Mouse (Mus musculus): ENCODE results near the gene Otud7b. TPM values are rescaled to one million over a fixed set of nuclear protein-coding genes. Genes with fewer than 3 reads are reported as not detected.

Gene Otud7b
- polyA plus RNA-seq, 1 experiment from 2014 or later = 11.3 TPM

GRCm38 (mm10) chr3:96069046-96069445 is 35.3 kb upstream of the Otud7b start:
- DNase-seq (no peak), ATAC-seq (ENCODE audit: low read depth) (no peak)
- H3K4me2 ChIP-seq = no peak overlapping the region
- no peak overlapping the region for H3K9ac ChIP-seq
- WGBS (ENCODE audit: insufficient replicate concordance) = 85% methylated on average over 6 of the region's 6 CpGs
- no peaks in the 10 kb centered on the region for H3K27me3 ChIP-seq
- no peak overlapping the region for H3K4me3 ChIP-seq (replicated peaks)
- H3K36me3 ChIP-seq = no peaks in the 10 kb centered on the region
- no peaks in the 10 kb centered on the region for H3K9me3 ChIP-seq (replicated peaks)
- peaks cover 11% of the 10 kb centered on the region; the same call in 1 of the 2 replicates for H3K4me1 ChIP-seq (replicated peaks)
- no peak overlapping the region for H3K27ac ChIP-seq

- Histone ChIP-seq H3K9me3 (replicated peaks) (no peaks in the 10 kb centered on the region), H3K9ac (no peak overlapping the region), H3K27ac (no peak overlapping the region), H3K4me3 (replicated peaks) (no peak overlapping the region), H3K27me3 (no peaks in the 10 kb centered on the region), H3K4me2 (no peak overlapping the region), H3K36me3 (no peaks in the 10 kb centered on the region), H3K4me1 (replicated peaks) (peaks cover 11% of the 10 kb centered on the region; the same call in 1 of the 2 replicates)
- ATAC-seq (ENCODE audit: low read depth) = no peak
- DNase-seq = no peak
- WGBS (ENCODE audit: insufficient replicate concordance) = 33% methylated on average over 1 of the region's 1 CpGs
These were observed 34.8 kb upstream of the Otud7b start for GRCm38 (mm10) chr3:96069542-96069941.

GRCm38 (mm10) chr3:96070241-96070640 is 34.1 kb upstream of the Otud7b start:
- no peak for DNase-seq

GRCm38 (mm10) chr3:96072921-96073486 is 31.3 kb upstream of the Otud7b start:
- H3K4me1 ChIP-seq (replicated peaks) = 0 out of 2 replicates have a peak, but pooled peaks cover 3% of the 10 kb centered on the region
- no peak for DNase-seq
- no peak overlapping the region for H3K9ac ChIP-seq
- no peaks in the 10 kb centered on the region for H3K36me3 ChIP-seq
- H3K4me3 ChIP-seq (replicated peaks) = no peak overlapping the region
- no peak overlapping the region for H3K4me2 ChIP-seq
- no peaks in the 10 kb centered on the region for H3K9me3 ChIP-seq (replicated peaks)
- H3K27me3 ChIP-seq = peaks cover 1% of the 10 kb centered on the region; the same call in 1 of the 2 replicates
- H3K27ac ChIP-seq = no peak overlapping the region
- WGBS (ENCODE audit: insufficient replicate concordance) = 62% methylated on average over 12 of the region's 12 CpGs
- no peak for ATAC-seq (ENCODE audit: low read depth)

More at GRCm38 (mm10) chr3:96070241-96070640, 34.1 kb upstream of the Otud7b start:
- Histone ChIP-seq H3K27me3 (no peaks in the 10 kb centered on the region), H3K4me2 (no peak overlapping the region), H3K36me3 (no peaks in the 10 kb centered on the region), H3K9me3 (replicated peaks) (no peaks in the 10 kb centered on the region), H3K4me3 (replicated peaks) (no peak overlapping the region), H3K27ac (no peak overlapping the region), H3K9ac (no peak overlapping the region), H3K4me1 (replicated peaks) (peaks cover 11% of the 10 kb centered on the region; the same call in 1 of the 2 replicates)
- no peak for ATAC-seq (ENCODE audit: low read depth)
- 58% methylated on average over 4 of the region's 4 CpGs for WGBS (ENCODE audit: insufficient replicate concordance)

- no peak overlapping the region for H3K9ac ChIP-seq
These were observed 26.3 kb upstream of the Otud7b start for GRCm38 (mm10) chr3:96078066-96078465.

GRCm38 (mm10) chr3:96078711-96079110 is 25.6 kb upstream of the Otud7b start:
- WGBS (ENCODE audit: insufficient replicate concordance) = 58% methylated on average over 3 of the region's 3 CpGs
- no peak for DNase-seq
- ATAC-seq (ENCODE audit: low read depth) = no peak
- H3K4me1 ChIP-seq (replicated peaks) = peaks cover 18% of the 10 kb centered on the region
- H3K27ac ChIP-seq = no peak overlapping the region
- no peak overlapping the region for H3K9ac ChIP-seq
- no peak overlapping the region for H3K4me3 ChIP-seq (replicated peaks)
- H3K36me3 ChIP-seq = no peaks in the 10 kb centered on the region
- H3K4me2 ChIP-seq = no peak overlapping the region
- H3K9me3 ChIP-seq (replicated peaks) = no peaks in the 10 kb centered on the region
- H3K27me3 ChIP-seq = peaks cover 5% of the 10 kb centered on the region; the same call in 1 of the 2 replicates

More at GRCm38 (mm10) chr3:96078066-96078465, 26.3 kb upstream of the Otud7b start:
- Histone ChIP-seq H3K9me3 (replicated peaks) (no peaks in the 10 kb centered on the region), H3K4me1 (replicated peaks) (peaks cover 15% of the 10 kb centered on the region), H3K4me3 (replicated peaks) (no peak overlapping the region), H3K27ac (no peak overlapping the region), H3K27me3 (peaks cover 5% of the 10 kb centered on the region; the same call in 1 of the 2 replicates), H3K4me2 (no peak overlapping the region), H3K36me3 (no peaks in the 10 kb centered on the region)
- 51% methylated on average over 6 of the region's 6 CpGs for WGBS (ENCODE audit: insufficient replicate concordance)
- DNase-seq = no peak
- ATAC-seq (ENCODE audit: low read depth) = no peak

- WGBS (ENCODE audit: insufficient replicate concordance) = 65% methylated on average over 1 of the region's 1 CpGs
- H3K4me1 ChIP-seq (replicated peaks) = peaks cover 18% of the 10 kb centered on the region
- no peaks in the 10 kb centered on the region for H3K9me3 ChIP-seq (replicated peaks)
- no peak overlapping the region for H3K4me3 ChIP-seq (replicated peaks)
- ATAC-seq (ENCODE audit: low read depth) (peak; percentile 50), DNase-seq (peak; percentile 32)
- H3K9ac ChIP-seq = no peak overlapping the region
- H3K4me2 ChIP-seq = no peak overlapping the region
- H3K36me3 ChIP-seq = no peaks in the 10 kb centered on the region
- no peak overlapping the region for H3K27ac ChIP-seq
- peaks cover 5% of the 10 kb centered on the region; the same call in 1 of the 2 replicates for H3K27me3 ChIP-seq
These were observed 23.3 kb upstream of the Otud7b start for GRCm38 (mm10) chr3:96081006-96081405.

- Histone ChIP-seq H3K4me1 (replicated peaks) (peaks cover 23% of the 10 kb centered on the region), H3K9ac (no peak overlapping the region), H3K4me3 (replicated peaks) (no peak overlapping the region), H3K27me3 (peaks cover 5% of the 10 kb centered on the region; the same call in 1 of the 2 replicates), H3K4me2 (no peak overlapping the region), H3K27ac (peak overlapping the region; percentile 58), H3K36me3 (no peaks in the 10 kb centered on the region), H3K9me3 (replicated peaks) (no peaks in the 10 kb centered on the region)
- DNase-seq (no peak), ATAC-seq (ENCODE audit: low read depth) (peak; percentile 53; the same call in 1 of the 2 replicates)
- 52% methylated on average over 4 of the region's 4 CpGs for WGBS (ENCODE audit: insufficient replicate concordance)
These were observed 22.7 kb upstream of the Otud7b start for GRCm38 (mm10) chr3:96081650-96082049.

GRCm38 (mm10) chr3:96082100-96082499 is 22.2 kb upstream of the Otud7b start:
- Histone ChIP-seq H3K4me2 (no peak overlapping the region), H3K9ac (no peak overlapping the region), H3K36me3 (no peaks in the 10 kb centered on the region), H3K4me3 (replicated peaks) (no peak overlapping the region), H3K27ac (peak overlapping the region; percentile 58), H3K27me3 (peaks cover 5% of the 10 kb centered on the region; the same call in 1 of the 2 replicates), H3K9me3 (replicated peaks) (no peaks in the 10 kb centered on the region), H3K4me1 (replicated peaks) (peaks cover 27% of the 10 kb centered on the region)
- DNase-seq = no peak
- ATAC-seq (ENCODE audit: low read depth) = no peak
- WGBS (ENCODE audit: insufficient replicate concordance) = 78% methylated on average over 2 of the region's 2 CpGs

- no peaks in the 10 kb centered on the region for H3K9me3 ChIP-seq (replicated peaks)
- ATAC-seq (ENCODE audit: low read depth) (no peak), DNase-seq (no peak)
- peaks cover 4% of the 10 kb centered on the region; the same call in 1 of the 2 replicates for H3K27me3 ChIP-seq
- H3K9ac ChIP-seq = 0 out of 2 replicates have a peak overlapping the region, but pooled peaks have one; percentile 15
- peaks cover 30% of the 10 kb centered on the region for H3K4me1 ChIP-seq (replicated peaks)
- H3K36me3 ChIP-seq = no peaks in the 10 kb centered on the region
- peak overlapping the region; percentile 35; the same call in 1 of the 2 replicates for H3K4me2 ChIP-seq
- peak overlapping the region; percentile 67 for H3K27ac ChIP-seq
- WGBS (ENCODE audit: insufficient replicate concordance) = 52% methylated on average over 15 of the region's 15 CpGs
- H3K4me3 ChIP-seq (replicated peaks) = no peak overlapping the region
These were observed 21.4 kb upstream of the Otud7b start for GRCm38 (mm10) chr3:96082714-96083508.

GRCm38 (mm10) chr3:96084146-96084755 is 20.1 kb upstream of the Otud7b start:
- WGBS (ENCODE audit: insufficient replicate concordance) = 79% methylated on average over 10 of the region's 10 CpGs
- H3K9ac ChIP-seq = no peak overlapping the region
- no peak for DNase-seq
- H3K27me3 ChIP-seq = no peaks in the 10 kb centered on the region
- H3K9me3 ChIP-seq (replicated peaks) = no peaks in the 10 kb centered on the region
- H3K27ac ChIP-seq = no peak overlapping the region
- no peak overlapping the region for H3K4me2 ChIP-seq
- no peak for ATAC-seq (ENCODE audit: low read depth)
- peaks cover 36% of the 10 kb centered on the region for H3K4me1 ChIP-seq (replicated peaks)
- H3K36me3 ChIP-seq = no peaks in the 10 kb centered on the region
- no peak overlapping the region for H3K4me3 ChIP-seq (replicated peaks)
